In genomic region chr9:18907699-18908098, GRCm38 (mm10) we compare ENCODE assay signal across 40 mouse cellular contexts. TPM values are rescaled to one million over a fixed set of nuclear protein-coding genes. Genes with fewer than 3 reads are reported as not detected.
"Had no signal": no experiment of that assay in that cellular context is flagged by ENCODE, and none has a peak within 500 bp of the region (broad histone marks: within the 10 kb centered on the region; RNA-seq: fewer than 3 reads in every experiment).

No protein-coding gene starts in this region.

RNA-seq across cellular contexts. Expression of gene Olfr832, which starts 29.2 kb away (rescaled TPM):
- total RNA-seq: heart, postnatal 10 days; heart, postnatal 14 days; heart, postnatal 25 days; heart, postnatal 36 days; heart, postnatal 4 days; hematopoietic stem cell, adult 5-6 weeks; hindbrain, postnatal 0 days; layer of hippocampus, adult 18-20 months; layer of hippocampus, adult 2 months; layer of hippocampus, adult 8-10 months; layer of hippocampus, postnatal 10 days; layer of hippocampus, postnatal 14 days; layer of hippocampus, postnatal 25 days; layer of hippocampus, postnatal 36 days; left cerebral cortex, adult 18-20 months; left cerebral cortex, adult 2 months; left cerebral cortex, adult 8-10 months had no signal
- polyA plus RNA-seq: heart, embryonic 12.5 days; heart, embryonic 13.5 days; heart, embryonic 14.5 days; heart, embryonic 15.5 days; heart, embryonic 16.5 days; heart, postnatal 0 days; hindbrain, embryonic 10.5 days; hindbrain, embryonic 11.5 days; hindbrain, embryonic 12.5 days; hindbrain, embryonic 13.5 days; hindbrain, embryonic 14.5 days; hindbrain, embryonic 15.5 days; hindbrain, embryonic 16.5 days; hindbrain, postnatal 0 days; inflammation-experienced regulatory T-cells, adult 6 months; intestine, embryonic 14.5 days; intestine, embryonic 15.5 days; intestine, embryonic 16.5 days; intestine, postnatal 0 days; kidney, adult 2 months; kidney, embryonic 14.5 days; kidney, embryonic 15.5 days; kidney, embryonic 16.5 days; large intestine, adult 2 months had no signal

RNA-seq across cellular contexts. Expression of gene Olfr830, which starts 33.2 kb away (rescaled TPM):
- total RNA-seq: heart, postnatal 10 days; heart, postnatal 14 days; heart, postnatal 25 days; heart, postnatal 36 days; heart, postnatal 4 days; hematopoietic stem cell, adult 5-6 weeks; hindbrain, postnatal 0 days; layer of hippocampus, adult 18-20 months; layer of hippocampus, adult 2 months; layer of hippocampus, adult 8-10 months; layer of hippocampus, postnatal 10 days; layer of hippocampus, postnatal 14 days; layer of hippocampus, postnatal 25 days; layer of hippocampus, postnatal 36 days; left cerebral cortex, adult 18-20 months; left cerebral cortex, adult 2 months; left cerebral cortex, adult 8-10 months had no signal
- polyA plus RNA-seq: heart, embryonic 12.5 days; heart, embryonic 13.5 days; heart, embryonic 14.5 days; heart, embryonic 15.5 days; heart, embryonic 16.5 days; heart, postnatal 0 days; hindbrain, embryonic 10.5 days; hindbrain, embryonic 11.5 days; hindbrain, embryonic 12.5 days; hindbrain, embryonic 13.5 days; hindbrain, embryonic 14.5 days; hindbrain, embryonic 15.5 days; hindbrain, embryonic 16.5 days; hindbrain, postnatal 0 days; inflammation-experienced regulatory T-cells, adult 6 months; intestine, embryonic 14.5 days; intestine, embryonic 15.5 days; intestine, embryonic 16.5 days; intestine, postnatal 0 days; kidney, adult 2 months; kidney, embryonic 14.5 days; kidney, embryonic 16.5 days; large intestine, adult 2 months had no signal

RNA-seq across cellular contexts. Expression of gene Olfr829, which starts 53.0 kb away (rescaled TPM):
- total RNA-seq: heart, postnatal 10 days; heart, postnatal 14 days; heart, postnatal 25 days; heart, postnatal 36 days; heart, postnatal 4 days; hematopoietic stem cell, adult 5-6 weeks; hindbrain, postnatal 0 days; layer of hippocampus, adult 18-20 months; layer of hippocampus, adult 2 months; layer of hippocampus, adult 8-10 months; layer of hippocampus, postnatal 10 days; layer of hippocampus, postnatal 14 days; layer of hippocampus, postnatal 25 days; layer of hippocampus, postnatal 36 days; left cerebral cortex, adult 18-20 months; left cerebral cortex, adult 2 months; left cerebral cortex, adult 8-10 months had no signal
- polyA plus RNA-seq: heart, embryonic 12.5 days; heart, embryonic 13.5 days; heart, embryonic 14.5 days; heart, embryonic 15.5 days; heart, embryonic 16.5 days; heart, postnatal 0 days; hindbrain, embryonic 10.5 days; hindbrain, embryonic 11.5 days; hindbrain, embryonic 12.5 days; hindbrain, embryonic 13.5 days; hindbrain, embryonic 14.5 days; hindbrain, embryonic 16.5 days; hindbrain, postnatal 0 days; inflammation-experienced regulatory T-cells, adult 6 months; intestine, embryonic 14.5 days; intestine, embryonic 15.5 days; intestine, embryonic 16.5 days; intestine, postnatal 0 days; kidney, adult 2 months; kidney, embryonic 14.5 days; large intestine, adult 2 months had no signal
